Mouse (Mus musculus): ENCODE results near the gene Igsf6.
A peak's percentile ranks its signal among the peaks of the same experiment; 100 is the strongest.

The Igsf6 gene

GRCm38 (mm10) chr7:121074281-121074680 lies at the start of gene Igsf6:
Igsf6 (minus strand) TSS chr7:121074572.
- no peak for DNase-seq

DNA sequence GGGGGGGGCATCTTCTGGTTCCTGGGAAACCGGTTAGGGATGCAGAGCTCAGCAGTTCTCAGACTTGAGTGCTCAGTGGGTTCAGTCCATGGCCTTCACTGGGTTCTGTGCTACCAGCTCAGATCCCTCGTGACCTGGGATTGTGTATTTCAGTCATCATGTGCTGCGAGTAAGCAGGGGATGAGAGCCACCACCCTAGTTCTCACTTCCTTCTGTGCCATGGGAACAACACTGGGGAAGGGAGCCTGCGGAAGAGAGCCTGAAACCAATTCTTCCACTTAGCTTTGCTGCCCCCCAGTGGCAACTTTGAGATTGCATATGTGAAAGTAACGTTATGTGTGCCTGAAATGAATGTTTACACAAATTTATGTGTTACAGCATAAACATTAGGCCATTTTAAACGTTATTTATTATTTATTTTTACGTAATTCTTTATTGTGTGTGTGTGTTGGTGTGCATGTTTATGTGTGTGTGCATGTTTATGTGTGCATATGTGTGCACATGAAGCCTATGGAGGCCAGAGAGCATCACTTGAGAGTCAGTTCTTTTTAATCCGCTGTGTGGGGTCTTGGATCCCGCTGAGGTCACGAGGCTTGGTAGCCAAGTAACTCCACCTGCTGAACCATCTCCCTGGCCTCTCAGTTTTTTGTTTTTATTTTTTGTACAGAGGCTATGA lies 45.9 kb upstream of the Igsf6 start:
- peak; percentile 83 for DNase-seq

GRCm38 (mm10) chr7:121111762-121112161 lies 37.4 kb upstream of the Igsf6 start:
- no peak for DNase-seq

GRCm38 (mm10) chr7:121111321-121111720 lies 36.9 kb upstream of the Igsf6 start:
- no peak for DNase-seq

- DNase-seq, result no peak
Observed at GRCm38 (mm10) chr7:121107851-121108250, 33.5 kb upstream of the Igsf6 start.

GRCm38 (mm10) chr7:121098614-121099389 lies 24.4 kb upstream of the Igsf6 start:
- DNase-seq, result no peak

- no peak for DNase-seq
Observed at GRCm38 (mm10) chr7:121093026-121093425, 18.7 kb upstream of the Igsf6 start.

DNA sequence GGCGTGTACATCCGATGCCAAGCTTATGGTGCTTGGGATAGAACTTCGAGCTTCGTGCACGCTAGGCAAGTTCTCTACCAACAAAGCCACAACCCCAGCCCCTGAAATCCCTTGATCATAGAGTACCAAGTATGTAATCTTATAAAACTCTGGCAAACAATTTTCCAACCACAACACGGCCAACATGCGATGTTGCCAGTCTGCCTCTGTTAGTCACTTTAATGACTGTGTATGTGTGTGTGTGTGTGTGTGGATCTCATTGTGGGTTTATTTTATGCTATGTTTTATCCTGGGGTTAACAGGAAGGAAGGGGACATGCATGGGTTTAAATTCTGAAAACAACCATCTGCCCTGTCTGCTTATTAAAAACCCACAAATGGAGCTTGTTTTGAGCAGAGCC lies 16.4 kb upstream of the Igsf6 start:
- DNase-seq, result no peak

- no peak for DNase-seq
Observed at GRCm38 (mm10) chr7:121088745-121089144, 14.4 kb upstream of the Igsf6 start.

DNA sequence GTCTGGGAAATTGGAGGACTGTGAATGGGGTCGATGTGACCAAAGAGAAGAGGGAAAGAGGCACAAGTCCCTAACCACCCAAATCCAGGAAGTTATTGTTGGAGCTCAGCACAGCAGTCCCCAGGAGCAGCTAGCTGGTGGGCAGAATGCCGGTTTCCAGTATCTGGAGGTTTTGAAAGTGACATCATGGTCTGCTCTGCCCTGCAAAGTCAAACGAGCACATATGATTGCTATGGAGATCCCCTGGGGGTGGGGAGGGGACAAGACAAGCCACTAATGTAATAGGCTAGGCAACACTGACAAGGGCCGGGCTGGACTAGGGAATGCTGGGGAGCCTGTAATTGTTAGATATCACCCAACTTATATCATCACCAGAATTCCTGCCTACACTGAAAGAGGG lies 11.1 kb upstream of the Igsf6 start:
- DNase-seq, result no peak

DNA sequence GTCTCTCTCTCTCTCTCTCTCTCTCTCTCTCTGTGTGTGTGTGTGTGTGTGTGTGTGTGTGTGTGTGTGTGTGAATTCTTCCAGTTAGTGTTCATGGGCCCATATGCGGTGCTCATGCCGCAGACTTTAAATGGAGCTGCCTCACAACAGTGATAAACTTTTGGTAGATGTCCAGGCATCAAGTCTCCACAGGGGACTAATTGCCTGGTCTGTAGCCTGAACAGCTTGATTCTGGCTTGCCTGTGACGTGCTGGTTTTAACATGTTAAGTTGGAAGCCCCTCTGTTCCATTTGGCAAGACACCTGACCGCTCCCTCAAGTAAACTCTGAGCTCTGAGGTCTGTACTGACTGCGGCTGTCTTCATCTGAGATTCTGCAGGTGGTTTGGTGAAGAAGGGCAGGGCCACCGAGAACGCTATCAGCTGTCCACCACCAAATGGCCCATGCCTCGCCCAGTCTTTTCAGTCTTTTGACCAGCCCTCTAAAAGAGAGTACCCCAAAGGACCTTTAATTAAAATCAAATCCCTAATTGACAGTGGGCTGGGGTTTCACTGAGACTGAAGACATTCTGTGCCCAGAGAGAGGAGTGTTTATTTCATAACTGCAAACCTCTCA lies 10.6 kb upstream of the Igsf6 start:
- DNase-seq, result no peak

GRCm38 (mm10) chr7:121082949-121083513 lies 8.7 kb upstream of the Igsf6 start:
- DNase-seq, result no peak

GRCm38 (mm10) chr7:121081816-121082215 lies 7.4 kb upstream of the Igsf6 start:
- DNase-seq, result no peak

DNA sequence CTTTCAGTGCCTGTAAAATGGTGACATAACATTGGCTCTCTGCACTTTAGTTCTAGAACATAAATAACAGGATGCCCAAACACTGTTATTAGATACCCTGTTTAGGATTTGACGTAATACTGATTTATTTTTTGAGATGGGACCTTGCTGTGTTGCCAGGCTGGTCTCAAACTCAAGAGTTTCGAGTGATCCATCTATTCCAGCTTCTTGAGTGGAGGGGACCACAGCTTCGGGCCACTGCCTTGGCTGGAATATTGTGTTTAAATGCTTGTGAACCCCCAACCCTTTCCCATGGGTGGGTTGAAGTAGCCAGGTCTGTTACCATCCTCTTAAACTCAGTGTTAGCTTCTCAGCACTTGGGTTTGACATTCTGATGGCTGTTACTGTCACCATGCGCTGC lies 7.0 kb upstream of the Igsf6 start, which contains the start of gene Otoa:
Otoa (plus strand) TSS at position 301 of the 400 bp plus-strand sequence.
- no peak for DNase-seq

GRCm38 (mm10) chr7:121077829-121078228 lies 3.5 kb upstream of the Igsf6 start:
- DNase-seq, result peak; percentile 74

GRCm38 (mm10) chr7:121077311-121077710 lies 2.9 kb upstream of the Igsf6 start:
- no peak for DNase-seq

GRCm38 (mm10) chr7:121075416-121075815 lies 1.0 kb upstream of the Igsf6 start:
- no peak for DNase-seq

DNA sequence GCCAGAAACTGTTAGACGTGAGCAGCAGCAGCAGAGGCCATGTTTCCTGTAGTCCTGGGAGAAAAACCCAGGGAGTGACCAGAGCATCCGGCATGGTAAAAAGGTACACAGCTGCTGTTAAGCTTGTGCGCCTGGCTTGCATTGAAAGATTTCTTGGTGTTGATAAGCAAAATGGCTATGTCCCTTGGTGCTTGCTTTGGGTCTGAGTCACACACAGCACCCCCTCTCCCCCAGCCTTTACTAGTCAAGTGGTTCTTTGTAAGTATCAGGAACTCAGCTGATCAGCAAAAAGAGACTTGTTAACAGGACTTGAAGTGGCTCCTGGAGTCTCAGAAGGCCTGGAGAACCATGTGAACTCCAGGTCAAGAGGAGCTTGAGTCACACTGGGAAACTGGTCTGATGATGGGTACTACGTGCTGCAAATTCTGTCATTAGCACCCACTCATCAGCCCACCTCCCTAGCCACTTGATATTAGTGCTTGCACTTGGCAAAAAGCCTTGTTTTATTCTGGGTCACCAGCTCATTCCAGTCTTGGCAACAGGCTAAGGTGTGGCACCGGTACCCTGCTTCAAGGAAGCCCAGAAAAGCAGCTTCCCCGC lies 529 bp upstream of the Igsf6 start:
- no peak for DNase-seq

GRCm38 (mm10) chr7:121072506-121072905 lies 1.9 kb downstream of the Igsf6 start:
- DNase-seq, result no peak

- DNase-seq, result no peak
Observed at GRCm38 (mm10) chr7:121071276-121071675, 3.1 kb downstream of the Igsf6 start.

DNA sequence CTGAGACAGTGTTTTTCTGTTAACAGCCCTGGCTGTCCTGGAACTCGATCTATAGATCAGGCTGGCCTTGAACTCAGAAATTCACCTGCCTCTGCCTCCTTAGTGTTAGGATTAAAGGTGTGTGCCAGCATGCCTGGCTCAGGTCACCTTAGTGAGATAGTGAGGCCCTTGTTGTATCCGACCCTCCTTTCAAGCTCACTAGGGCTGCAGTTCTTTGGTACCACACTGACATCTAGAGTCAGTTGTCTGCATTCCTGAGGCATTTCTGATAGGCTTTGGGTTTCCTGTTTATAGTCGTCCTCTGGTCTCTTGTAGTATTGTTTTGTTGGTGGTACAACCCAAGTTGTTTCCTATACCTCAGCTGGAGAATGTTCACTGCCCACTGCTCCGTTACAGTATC lies 10.1 kb downstream of the Igsf6 start:
- no peak for DNase-seq

- DNase-seq, result no peak
Observed at GRCm38 (mm10) chr7:121059477-121060218, 14.7 kb downstream of the Igsf6 start.

Data from layer of hippocampus, adult 9-11 months (tissue).